Mouse (Mus musculus): ENCODE measurements around the gene C2cd5.

Gene C2cd5

DNA sequence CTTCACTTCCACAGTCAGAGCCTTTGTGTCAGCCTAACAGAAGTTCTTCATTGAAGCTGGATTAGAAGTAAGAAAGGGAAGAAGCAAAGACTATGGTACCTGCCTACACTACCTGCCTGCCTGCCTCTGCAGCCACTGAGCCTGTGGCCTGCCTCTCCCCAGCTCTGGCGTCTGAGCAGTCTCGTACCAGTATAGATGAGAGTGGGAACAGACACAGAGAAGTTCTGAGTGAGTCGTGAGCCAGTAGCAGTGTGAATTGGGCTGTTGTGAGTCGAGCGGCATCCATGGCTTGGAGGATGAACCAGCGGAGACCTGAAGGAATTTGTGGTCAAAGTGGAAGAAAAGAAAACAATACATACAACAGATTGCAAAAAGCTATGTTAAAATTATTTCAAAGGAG is 26.5 kb downstream of the C2cd5 start:
- DNase-seq (ENCODE audit: low read depth, low spot score), result no peak

DNA sequence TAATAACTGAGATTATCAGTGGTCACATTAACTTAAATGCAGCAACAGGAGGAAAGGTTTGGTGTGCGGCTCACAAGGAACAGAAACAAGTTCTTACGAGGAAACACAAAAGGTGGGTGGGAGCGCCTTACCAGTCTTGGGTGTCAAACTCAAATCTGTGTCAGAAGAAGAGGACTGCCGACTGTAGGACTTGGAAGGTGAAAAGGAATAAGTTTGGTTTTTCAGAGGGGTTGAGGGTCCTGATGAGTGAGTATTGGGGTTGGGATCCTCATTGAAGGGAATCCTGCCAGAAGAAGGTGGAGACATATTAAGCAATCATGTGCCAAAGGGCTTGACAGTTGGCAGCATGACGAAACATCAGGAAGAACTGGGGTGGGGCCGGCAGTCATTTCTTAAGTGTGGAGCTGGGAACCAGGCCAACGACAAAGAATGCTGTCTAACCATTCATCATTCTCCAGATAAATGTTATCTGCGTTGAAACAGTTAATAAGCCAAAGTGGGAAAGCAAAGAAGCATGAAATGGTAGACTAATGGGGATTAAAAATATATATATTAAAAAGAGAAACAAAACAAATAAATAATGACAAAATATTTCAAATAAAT is 27.4 kb downstream of the C2cd5 start:
- no peak for DNase-seq (ENCODE audit: low read depth, low spot score)

DNA sequence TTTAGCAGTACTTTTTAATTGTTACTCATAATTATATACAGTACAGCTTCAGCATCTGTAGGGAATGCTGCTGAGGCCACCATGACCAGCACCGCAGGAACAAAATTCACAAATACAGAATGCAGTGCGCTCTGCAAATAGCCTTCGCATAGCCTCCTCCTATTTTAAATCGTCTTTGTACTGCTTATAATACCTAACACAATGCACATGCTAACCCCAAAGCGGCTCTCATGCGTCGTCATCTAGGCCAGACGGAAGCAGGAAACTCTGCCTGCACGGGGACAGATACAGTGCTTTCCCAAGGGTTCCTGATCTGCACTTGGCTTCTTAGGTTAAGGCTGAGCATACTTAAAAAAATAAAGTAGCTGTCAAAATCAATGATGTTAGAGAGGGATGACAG is 29.2 kb downstream of the C2cd5 start:
- DNase-seq (ENCODE audit: low read depth, low spot score), result no peak

DNA sequence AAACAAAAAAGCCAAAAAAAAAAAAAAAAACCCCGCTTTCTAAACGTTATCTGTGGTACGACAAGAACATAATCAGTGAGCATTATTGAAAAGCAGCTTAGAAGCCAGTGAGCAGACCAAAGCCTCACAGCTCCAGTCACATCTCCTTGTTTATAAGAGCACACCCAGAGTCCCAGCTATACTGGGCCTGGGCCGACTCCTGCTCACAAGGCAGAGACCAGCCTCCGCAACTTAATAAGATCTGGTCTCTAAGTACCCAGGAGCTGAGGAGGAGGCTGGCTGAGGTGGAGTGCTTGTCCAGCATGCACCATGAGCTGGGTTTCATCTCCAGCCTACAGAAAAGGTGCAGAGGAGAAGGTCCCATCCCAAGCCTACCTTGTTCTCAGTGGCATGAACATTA is 29.9 kb downstream of the C2cd5 start:
- DNase-seq (ENCODE audit: low read depth, low spot score), result no peak

DNA sequence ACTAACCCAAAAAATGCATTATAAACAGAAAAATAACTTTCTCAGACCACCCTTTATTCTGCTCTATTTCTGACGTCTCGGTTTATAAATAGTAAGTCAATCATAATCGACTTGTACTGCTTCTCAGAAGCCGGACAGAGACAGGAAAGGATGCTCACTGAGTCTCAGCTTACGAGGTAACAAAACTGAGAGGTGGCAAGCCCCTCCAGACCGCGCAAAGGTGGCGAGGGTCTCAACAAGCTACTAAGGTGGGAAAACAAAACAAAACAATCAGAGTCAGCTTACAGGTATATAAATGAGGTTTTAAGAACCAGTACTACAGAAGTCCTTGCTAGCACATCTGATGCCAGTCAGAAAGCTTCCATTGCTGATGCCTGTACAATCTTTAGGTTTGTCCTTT is 30.3 kb downstream of the C2cd5 start:
- no peak for DNase-seq (ENCODE audit: low read depth, low spot score)

DNA sequence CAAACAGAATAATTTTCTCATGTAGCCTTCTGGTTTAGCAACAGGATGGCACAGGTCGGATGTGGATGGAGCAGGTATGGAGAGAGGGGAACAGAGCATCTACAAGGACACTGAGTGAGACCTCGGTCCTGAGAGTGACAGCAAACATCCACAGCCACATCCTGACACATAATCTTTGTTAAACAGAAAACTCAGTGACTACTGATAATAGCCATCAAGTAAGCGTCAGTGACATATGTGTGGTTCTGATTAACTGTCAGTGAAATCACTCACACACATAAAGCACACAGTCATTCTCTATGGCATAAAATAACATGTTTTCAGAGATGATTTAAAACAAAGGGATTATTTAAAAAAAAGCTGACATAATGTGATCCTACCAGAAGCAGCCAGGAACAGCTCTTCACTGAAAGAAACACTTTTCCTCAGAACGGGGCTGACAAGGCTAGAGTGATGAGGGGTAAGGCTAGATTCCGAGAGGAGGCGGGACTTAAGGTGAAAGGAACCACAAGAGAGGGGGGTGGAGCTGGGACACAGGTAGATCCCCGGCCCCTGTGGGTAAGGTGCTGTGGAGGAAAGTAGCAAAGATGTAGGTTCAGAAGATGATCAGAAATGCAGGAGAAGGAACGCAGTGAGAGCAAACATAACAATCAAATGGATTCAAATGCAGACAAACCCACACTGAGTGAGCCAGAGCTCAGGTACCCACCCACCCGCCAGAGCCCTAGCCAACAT is 31.6 kb downstream of the C2cd5 start:
- no peak for DNase-seq (ENCODE audit: low read depth, low spot score)

DNA sequence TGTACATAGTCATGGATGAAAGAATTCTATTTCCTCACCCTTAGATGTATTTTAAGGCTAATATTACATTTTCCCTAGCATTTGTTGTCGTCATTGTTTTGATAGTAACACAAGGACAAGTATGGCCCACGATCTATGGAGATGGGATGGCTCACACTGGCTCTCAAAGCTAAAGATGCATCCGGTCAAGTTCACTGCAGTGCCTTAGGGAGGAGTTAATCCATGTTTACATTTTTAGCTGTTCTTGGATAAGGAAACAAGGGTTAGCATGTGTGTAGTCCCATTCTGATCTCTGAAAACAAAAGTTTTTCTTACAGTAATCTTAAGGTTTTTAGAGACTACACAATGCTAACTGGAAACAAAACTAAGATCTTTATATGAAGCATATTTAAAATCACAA is 32.3 kb downstream of the C2cd5 start:
- no peak for DNase-seq (ENCODE audit: low read depth, low spot score)

DNA sequence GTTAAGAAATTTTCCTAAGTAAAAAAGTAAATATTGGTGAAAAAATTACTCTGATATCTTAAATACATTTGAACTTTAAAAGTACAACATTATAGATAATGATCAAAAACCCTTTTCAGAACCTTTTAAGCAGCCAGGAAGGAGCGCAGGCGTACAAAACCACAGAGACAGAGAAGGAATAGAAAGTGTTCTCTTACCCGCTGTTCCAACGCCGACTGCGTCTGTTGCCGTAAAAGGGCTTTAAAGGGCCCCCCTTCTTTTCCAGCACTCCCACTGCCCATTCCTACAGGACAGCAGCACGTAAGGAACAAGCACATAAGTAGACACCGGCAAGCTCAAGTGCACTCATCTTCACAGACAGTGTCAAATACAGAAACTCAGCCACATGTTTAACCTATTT is 33.1 kb downstream of the C2cd5 start:
- no peak for DNase-seq (ENCODE audit: low read depth, low spot score)

DNA sequence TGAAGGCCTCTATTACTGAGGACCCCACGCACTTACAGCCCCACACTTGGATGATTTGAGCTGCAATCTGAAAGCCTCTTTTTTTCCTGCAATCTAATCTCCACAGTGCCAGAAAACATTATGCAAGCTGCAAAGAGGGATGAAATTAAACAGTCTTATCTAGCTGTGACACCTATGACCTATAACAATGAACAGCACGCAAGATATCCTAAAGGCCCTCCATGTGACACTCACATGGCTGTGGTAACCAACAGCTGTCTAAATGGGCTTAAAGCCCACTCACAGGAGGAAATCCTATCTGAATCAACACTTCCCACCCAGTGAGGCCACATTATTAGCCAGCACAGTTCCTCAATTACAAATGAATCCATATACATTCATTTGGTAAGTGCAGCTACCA is 35.9 kb downstream of the C2cd5 start:
- DNase-seq (ENCODE audit: low read depth, low spot score), result no peak

DNA sequence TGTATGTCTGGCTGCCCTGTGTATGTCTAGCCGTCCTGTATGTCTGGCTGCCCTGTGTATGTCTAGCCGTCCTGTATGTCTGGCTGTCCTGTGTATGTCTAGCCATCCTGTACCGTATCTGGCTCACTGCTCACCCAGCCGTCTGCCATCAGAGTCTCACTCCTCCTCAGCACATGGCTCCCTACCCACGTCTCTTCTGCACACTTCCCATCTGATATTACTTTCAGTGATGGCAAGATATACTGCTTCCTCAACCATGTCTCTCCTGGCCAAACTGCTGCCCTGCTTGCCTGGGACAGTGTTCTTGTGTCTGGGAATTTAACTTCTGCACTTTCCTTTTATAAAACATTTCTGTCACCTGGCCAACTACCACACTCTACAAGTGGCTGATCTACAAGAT is 42.3 kb downstream of the C2cd5 start:
- DNase-seq (ENCODE audit: low read depth, low spot score), result peak; percentile 65

DNA sequence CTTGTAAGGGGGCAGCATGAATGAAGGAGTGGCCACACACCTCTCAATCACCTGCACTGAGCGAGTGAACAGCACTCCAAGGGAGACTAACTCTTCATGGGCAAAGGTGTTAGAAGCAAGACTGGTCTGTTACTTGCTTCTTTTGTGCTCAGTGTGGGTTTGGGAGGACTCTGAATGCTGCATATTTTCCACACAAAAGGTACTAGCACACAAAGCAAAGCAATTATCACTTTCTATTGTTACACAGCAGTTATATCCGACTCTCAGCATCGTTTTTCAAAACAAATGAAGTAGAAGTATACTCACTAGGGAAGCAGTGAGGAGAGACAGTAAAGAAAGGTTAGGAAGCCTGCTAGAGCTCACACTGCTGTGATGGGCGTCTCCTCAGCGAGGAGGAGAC is 48.4 kb downstream of the C2cd5 start:
- no peak for DNase-seq (ENCODE audit: low read depth, low spot score)

DNA sequence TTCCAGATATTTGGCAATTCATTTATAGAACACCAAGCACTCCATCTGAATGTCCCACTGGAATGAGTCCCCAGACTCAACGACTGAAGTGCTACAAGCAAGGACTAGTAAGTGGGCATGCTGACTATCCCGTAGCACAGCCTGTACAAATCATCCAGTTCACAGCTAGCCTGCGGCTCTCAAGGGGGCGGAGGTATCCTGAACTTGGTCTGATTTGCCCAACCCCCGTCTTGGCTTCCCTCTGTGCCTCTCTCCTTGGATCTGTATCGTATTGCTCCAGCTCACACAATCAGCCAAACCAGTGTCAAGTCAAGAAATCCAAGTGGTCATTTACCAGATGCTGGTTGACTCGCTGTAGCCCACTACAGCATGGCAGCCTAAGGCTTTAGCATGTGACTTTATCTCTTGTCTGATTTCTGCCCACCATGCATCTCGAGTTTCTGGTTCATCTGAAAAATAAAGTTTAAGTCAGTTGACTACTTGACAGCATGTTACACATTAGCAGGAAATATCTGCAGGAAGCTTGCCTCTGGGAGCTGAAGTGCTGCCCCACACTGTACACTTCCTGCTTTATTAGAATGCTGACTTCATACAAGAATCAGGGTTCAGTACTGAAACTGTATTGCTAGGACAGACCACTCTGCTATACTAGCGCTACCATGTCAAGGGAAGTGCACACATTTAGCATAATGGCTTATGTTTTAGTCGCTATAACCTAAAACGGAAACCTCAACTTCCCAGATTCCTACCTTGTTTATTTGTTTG is 50.0 kb downstream of the C2cd5 start:
- DNase-seq (ENCODE audit: low read depth, low spot score), result no peak

DNA sequence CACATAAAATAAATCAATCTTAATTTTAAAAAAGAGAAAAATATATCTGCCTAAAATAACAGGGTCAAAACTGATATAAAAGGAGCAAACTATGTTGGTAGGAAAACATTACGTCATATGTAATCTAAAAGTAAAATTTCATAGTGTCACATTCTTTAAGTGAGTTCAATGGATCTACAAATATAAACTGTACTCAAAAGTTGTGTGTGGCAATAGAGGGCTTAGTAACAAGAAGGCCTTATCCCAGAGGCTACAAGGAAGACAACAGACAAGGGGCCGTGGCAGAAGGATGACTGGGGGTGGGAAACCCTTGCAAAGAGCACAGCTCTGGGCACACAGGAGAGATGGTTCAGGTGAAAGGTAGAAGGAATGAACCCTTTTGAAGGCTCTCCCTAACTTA is 50.8 kb downstream of the C2cd5 start:
- no peak for DNase-seq (ENCODE audit: low read depth, low spot score)

DNA sequence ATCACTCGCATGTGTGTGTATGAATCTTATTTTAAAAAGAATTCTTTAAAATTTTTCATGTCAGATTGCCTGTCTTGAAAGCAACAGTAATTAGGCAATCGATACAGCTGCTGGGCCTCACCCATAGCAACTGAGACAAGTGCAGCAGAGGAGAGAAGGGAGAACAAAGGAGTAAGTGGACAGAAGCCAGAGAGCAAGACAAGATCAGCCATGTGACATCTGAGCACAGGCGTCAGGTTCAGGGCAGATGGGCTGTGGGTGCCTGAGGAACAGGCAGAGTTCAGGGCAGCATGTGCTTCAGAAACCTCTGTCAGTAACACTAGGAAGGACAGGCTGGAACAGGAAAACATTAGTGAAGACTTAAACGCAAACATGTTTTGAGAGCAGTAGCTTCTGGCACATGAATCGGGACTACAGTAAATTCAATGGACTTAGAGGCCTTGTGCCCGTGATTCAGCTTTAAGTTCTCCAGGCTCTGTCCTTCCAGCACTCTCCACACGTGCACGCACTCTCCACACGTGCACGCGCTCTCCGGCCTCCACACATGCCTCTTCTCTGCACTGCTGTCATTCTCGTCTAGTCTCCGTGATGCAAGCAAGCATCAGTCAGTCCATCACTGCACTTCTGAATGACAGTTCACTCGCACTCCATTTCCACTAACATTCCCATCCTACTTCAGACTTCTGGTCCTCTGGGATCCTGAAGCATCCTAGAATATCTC is 52.2 kb downstream of the C2cd5 start:
- no peak for DNase-seq (ENCODE audit: low read depth, low spot score)

DNA sequence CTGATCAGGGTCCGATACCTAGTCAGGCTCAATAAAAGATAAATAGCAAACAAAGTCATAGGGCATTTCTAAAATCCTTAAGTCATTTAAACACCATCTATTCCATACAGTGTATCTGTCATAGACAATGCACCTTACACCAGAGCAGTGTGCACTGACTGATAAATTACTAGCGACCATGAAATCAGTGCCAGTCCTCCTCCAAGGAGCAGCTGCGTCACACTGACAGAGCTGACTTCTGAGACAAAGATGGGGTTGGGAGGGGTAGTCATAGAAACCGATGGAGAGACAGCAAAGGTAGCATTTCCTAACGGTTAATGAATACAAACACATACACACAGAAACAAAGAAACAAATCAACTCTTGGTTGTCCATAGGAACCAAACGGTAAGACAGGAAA is 58.4 kb downstream of the C2cd5 start:
- DNase-seq (ENCODE audit: low read depth, low spot score), result no peak

DNA sequence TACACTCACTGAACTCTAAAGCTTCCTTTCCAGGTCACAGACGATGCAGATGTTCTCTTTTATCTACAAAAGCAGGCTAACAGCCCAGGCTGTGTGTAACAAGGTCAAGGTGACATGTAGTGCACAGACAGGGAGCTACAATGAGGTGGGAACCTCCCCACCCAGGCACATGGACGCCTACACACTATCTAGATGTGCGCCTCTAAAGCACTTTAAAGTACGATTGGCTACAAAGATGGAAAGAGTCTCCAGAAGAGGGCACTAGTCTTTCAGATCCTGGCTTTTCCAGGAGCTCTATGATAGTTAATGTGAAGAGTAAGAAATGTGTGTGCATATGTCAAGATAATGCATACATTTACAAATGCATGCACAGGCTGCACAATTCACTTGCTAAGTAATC is 64.7 kb downstream of the C2cd5 start:
- peak; percentile 65 for DNase-seq (ENCODE audit: low read depth, low spot score)

DNA sequence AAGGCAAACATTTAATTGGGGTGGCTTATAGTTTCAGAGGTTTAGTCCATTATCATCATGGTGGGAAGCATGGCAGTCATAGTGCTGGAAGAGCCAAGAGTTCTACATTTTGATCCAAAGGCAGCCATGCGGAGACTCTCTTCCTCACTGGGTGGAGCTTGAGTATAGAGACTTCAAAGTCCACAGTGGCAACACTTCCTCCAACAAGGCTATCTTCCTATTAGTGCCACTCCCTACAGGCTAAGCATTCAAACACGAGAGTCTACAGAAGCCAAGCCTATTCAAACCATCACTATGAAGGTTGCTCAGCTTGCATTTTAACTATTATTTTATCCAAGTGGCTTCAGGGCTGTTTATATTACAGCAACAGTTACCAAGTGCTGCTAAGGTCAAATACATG is 65.4 kb downstream of the C2cd5 start:
- DNase-seq (ENCODE audit: low read depth, low spot score), result no peak

DNA sequence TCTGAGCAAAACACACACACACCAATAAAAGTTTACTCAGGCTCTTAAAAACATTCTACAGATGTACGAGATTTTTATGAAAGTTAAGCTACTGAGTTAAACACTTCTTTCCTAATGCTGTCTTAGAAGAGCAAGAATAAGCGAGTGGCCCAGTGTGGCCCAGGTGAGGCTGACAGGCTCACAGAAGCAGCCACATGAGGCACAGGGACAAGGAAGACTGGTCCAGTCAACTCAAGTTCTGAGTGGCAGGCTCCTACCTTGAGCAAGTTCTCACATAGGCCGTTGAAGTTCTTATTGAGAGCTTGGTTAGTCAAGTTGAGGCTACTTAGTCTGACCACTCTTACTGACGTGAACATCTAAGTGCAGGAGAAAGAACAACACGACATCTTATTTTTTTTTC is 69.4 kb downstream of the C2cd5 start:
- DNase-seq (ENCODE audit: low read depth, low spot score), result no peak

DNA sequence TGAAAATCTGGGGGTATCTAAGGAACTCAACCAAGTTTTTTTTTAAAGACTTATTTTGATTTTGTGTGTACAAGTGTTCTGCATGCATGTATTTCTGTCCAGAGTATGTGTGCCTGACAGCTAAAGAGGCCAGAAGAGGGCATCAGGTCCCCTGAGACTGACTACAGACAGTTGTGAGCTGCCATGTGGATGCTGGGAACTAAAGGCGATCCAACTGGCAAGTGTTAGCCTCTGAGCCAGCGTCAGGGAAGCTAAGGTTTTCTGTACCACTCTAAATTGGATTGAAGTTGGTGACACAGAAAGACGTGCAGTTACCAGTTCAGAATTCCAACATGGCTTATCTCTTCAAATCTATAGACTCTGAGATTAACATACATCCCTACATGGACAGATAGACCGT is 72.0 kb downstream of the C2cd5 start:
- DNase-seq (ENCODE audit: low read depth, low spot score), result no peak

DNA sequence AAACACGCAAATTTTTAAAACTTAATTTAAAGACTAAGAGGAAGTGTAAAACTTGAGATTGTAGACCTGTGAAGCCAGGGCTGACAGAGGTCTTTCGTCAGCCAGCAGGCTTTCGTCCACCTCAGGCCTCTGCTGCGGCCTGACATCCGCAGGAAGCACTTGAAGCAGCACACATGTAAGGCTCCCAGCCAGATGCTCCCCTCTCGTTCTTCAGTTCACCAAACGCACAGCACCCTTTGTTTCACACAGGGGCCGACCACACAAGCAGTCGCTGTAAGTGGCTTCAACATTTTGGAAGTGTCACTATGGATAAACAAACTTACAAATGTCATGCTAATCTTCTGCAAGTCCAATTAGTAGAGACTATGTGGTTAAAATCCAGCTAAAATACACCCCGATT is 72.5 kb downstream of the C2cd5 start:
- no peak for DNase-seq (ENCODE audit: low read depth, low spot score)

DNA sequence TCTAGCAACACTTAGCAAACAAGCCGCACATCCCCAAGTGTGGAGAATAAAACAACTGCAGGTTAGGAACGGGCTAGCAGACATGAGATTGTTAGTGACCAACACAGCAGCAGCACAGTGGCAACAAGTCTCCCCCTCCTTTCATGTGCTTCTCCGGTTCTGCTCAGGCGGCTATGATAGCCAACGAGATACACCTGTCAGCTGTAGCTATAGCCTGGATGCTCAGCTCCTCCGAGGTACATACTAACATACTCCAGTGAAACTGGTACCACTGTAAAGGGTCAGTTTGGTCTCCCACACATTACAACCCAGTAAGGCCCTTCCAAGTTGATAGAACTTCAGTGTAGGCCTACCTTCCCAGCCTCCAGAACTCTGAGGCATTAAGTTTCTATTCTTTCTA is 76.2 kb downstream of the C2cd5 start:
- DNase-seq (ENCODE audit: low read depth, low spot score), result no peak

DNA sequence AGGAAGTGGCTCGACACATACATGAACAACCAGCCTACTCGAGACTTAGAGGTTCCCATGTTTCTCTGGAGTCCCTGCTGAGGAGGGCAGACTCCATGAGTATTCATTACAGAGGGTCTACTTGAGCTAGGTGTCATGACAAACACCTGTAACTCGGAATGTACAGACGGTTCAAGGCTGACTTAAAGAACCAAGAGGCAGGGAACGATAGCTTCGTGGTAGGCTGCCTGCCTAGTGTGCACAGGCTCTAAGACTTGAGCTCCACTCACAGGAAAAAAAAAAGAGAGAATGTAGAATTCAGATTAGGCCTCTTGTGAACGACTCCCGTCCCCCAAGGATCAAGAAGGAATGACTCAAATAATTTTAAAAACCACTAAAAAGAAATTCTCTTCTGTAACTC is 78.2 kb downstream of the C2cd5 start:
- no peak for DNase-seq (ENCODE audit: low read depth, low spot score)
